ENCODE assay signal across 8 mouse cellular contexts in genomic region chr11:79030570-79031451, GRCm38 (mm10). TPM values are rescaled to one million over a fixed set of nuclear protein-coding genes. Genes with fewer than 3 reads are reported as not detected.
DNase-seq lines count a peak whose midpoint lies in the region; ATAC-seq and TF ChIP-seq lines count a peak whose summit lies in the region.

No protein-coding gene starts in this region.

- peaks cover 47% of the 10 kb centered on the region for H3K27me3 ChIP-seq in G1E (ENCODE audit: insufficient read depth, low read length)
- H3K27me3 ChIP-seq in forebrain, embryonic 14.5 days (replicated peaks; ENCODE audit: control insufficient read depth, insufficient read depth, low read length) = no peaks in the 10 kb centered on the region

- intact Hi-C loops in heart, postnatal 25 days (cut with DNase I) = loop anchor here (1.0 to 5.0 kb wide), 6 partner anchors 51 to 366 kb away; no protein-coding TSS in a partner anchor

- 51% methylated on average over 19 of the region's 19 CpGs for WGBS in forebrain, embryonic 14.5 days

- no peak overlapping the region for H3K4me2 ChIP-seq in forebrain, embryonic 14.5 days (ENCODE audit: low read length)

- ATAC-seq in G1E (ENCODE audit: extremely low read depth, insufficient number of reproducible peaks, low FRiP score, poor library complexity, severe bottlenecking) = peak; percentile 54
- peak; percentile 43; the same call in 1 of the 2 replicates for ATAC-seq in cerebellum, adult (ENCODE audit: insufficient number of reproducible peaks, low FRiP score, low TSS enrichment)
- ATAC-seq in forebrain, embryonic 14.5 days = peak; percentile 67

- H3K36me3 ChIP-seq in G1E (replicated peaks) = peaks cover 26% of the 10 kb centered on the region
- peaks cover 13% of the 10 kb centered on the region for H3K36me3 ChIP-seq in forebrain, embryonic 14.5 days (ENCODE audit: control insufficient read depth, insufficient read depth, low read length)

- H3K9me3 ChIP-seq in G1E (replicated peaks) = no peaks in the 10 kb centered on the region
- no peaks in the 10 kb centered on the region for H3K9me3 ChIP-seq in forebrain, embryonic 14.5 days (replicated peaks; ENCODE audit: control insufficient read depth, low read length)

- 0 out of 2 replicates have a peak overlapping the region, but pooled peaks have one; percentile 0 for H3K9ac ChIP-seq in forebrain, embryonic 14.5 days (ENCODE audit: low read length)

- TF ChIP-seq CTCF in G1E (IDR thresholded peaks at IDR 0.05; ENCODE audit: low read depth, low read length) = peak; percentile 95

- DNase-seq in G1E (ENCODE audit: low spot score) = peak; percentile 74
- peak; percentile 92 for DNase-seq in forebrain, embryonic 14.5 days (ENCODE audit: low spot score)
- peak; percentile 64 for DNase-seq in heart, postnatal 25 days (ENCODE audit: low spot score)
- DNase-seq in layer of hippocampus, adult 9-10 months (ENCODE audit: low spot score) = peak; percentile 75
- peak; percentile 92 for DNase-seq in lung, postnatal 10 days
- DNase-seq in retina, embryonic 14.5 days (ENCODE audit: low spot score) = peak; percentile 88
- peak; percentile 78 to 88 for DNase-seq in thymus, postnatal 36 days

- no peak overlapping the region for H3K27ac ChIP-seq in forebrain, embryonic 14.5 days (ENCODE audit: low read depth, low read length)

- H3K4me3 ChIP-seq in G1E (ENCODE audit: low read depth, low read length) = no peak overlapping the region
- no peak overlapping the region for H3K4me3 ChIP-seq in forebrain, embryonic 14.5 days (ENCODE audit: low read depth, low read length)

- peaks cover 3% of the 10 kb centered on the region; the same call in 1 of the 2 replicates for H3K4me1 ChIP-seq in G1E (ENCODE audit: insufficient read depth, low read depth, low read length)
- H3K4me1 ChIP-seq in forebrain, embryonic 14.5 days (ENCODE audit: control insufficient read depth, insufficient read depth, low read length) = no peaks in the 10 kb centered on the region; the same call in 1 of the 2 replicates

RNA-seq across cellular contexts. Expression of gene Lgals9, which starts 46.1 kb away (rescaled TPM):
- 786 and 908 TPM in 2 replicates for total RNA-seq in G1E (2014; fragmentation: Nextera tagmentation)
- total RNA-seq in G1E (2017) = 178 and 183 TPM in 2 replicates
- 41.2 and 50.3 TPM in 2 replicates for polyA plus RNA-seq in G1E (2012)
- 8.6 and 8.7 TPM in 2 replicates for polyA plus RNA-seq in forebrain, embryonic 14.5 days (2014; fragmentation: Nextera tagmentation; extraction: Ambion mirVana)
- 10 to 100 TPM; 24.0 to 25.3 TPM for total RNA-seq in heart, postnatal 25 days (2021)

Comparison
In these comparisons a context has a peak if more than half of its experiments do, and no peak if none do; other contexts are left out.
1. RNA of gene Lgals9, which starts 46.1 kb away (total RNA-seq): 178 to 908 TPM in G1E; 24.0 to 25.3 TPM in heart, postnatal 25 days; every median in the first group is over 4 times any median in the second.
2. Peak in every context shown above with its lines, with median percentiles within 50 percentile points of each other: ATAC-seq and DNase-seq.